Mouse (Mus musculus): ENCODE data around the gene Ttll6. TPM values are rescaled to one million over a fixed set of nuclear protein-coding genes. Genes with fewer than 3 reads are reported as not detected.

The Ttll6 gene
- polyA plus RNA-seq, 1 experiment, result 4.6 TPM

DNA sequence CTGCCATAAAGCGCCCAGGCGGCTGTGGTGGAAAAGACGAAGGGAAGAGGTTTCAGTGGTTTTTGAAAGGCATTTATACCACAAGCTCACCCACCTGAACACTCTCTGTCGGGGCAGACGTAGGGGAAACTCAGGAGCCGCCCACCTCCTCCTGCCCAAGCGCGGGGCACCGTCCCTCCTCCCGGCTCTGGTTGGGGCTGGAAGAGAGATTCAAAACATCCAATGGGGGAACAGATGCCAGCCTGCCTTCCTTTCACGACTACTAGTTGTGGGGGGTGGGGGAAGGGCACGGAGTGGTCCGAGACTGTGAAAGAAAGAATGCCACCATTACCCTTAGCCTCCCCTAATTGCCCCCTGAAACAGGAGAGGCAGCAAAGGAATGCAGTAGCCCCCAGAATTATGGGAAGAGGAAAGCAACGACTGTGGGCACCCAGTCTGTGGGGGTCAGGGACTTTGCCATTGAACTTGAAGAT lies 66.6 kb downstream of the Ttll6 start:
- WGBS, result 4% methylated on average over 14 of the region's 14 CpGs

DNA sequence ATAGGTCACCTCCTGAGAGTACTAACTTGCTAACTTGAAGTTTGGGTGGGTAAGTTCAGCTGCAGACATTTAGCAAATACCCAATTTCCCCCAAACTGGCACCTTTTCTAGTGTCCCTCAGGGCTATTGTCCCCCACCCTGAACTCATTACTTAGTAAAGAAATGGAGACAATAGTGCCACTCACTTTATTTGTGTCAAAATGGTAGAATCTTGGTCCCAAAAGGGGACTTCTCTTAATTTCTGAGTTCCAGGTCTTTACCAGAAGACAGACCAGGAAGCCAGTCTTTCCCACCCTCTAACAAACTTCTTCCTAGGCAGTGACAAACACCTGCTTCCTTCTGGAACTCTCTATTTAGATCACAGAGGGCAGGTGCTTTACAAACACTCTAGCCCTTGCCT lies 68.2 kb downstream of the Ttll6 start:
- TF ChIP-seq POLR2A (IDR thresholded peaks at IDR 0.05; ENCODE audit: borderline replicate concordance, extremely low read depth, low read depth, low read length) (no peak), CTCF (IDR thresholded peaks at IDR 0.05; ENCODE audit: insufficient read depth, low read length) (no peak)
- Histone ChIP-seq H3K4me3 (replicated peaks; ENCODE audit: extremely low read depth, low read depth, low read length) (no peak overlapping the region), H3K4me1 (ENCODE audit: control insufficient read depth, insufficient read depth, low read length) (peaks cover 6% of the 10 kb centered on the region; the same call in 1 of the 2 replicates)
- DNase-seq, result no peak

More for the DNA sequence above, 66.6 kb downstream of the Ttll6 start:
- Histone ChIP-seq H3K4me1 (ENCODE audit: control insufficient read depth, insufficient read depth, low read length) (peaks cover 3% of the 10 kb centered on the region; the same call in 1 of the 2 replicates), H3K4me3 (replicated peaks; ENCODE audit: extremely low read depth, low read depth, low read length) (no peak overlapping the region)
- no peak for DNase-seq
- no peak for TF ChIP-seq POLR2A (IDR thresholded peaks at IDR 0.05; ENCODE audit: borderline replicate concordance, extremely low read depth, low read depth, low read length)
- no peak for TF ChIP-seq CTCF (IDR thresholded peaks at IDR 0.05; ENCODE audit: insufficient read depth, low read length)

DNA sequence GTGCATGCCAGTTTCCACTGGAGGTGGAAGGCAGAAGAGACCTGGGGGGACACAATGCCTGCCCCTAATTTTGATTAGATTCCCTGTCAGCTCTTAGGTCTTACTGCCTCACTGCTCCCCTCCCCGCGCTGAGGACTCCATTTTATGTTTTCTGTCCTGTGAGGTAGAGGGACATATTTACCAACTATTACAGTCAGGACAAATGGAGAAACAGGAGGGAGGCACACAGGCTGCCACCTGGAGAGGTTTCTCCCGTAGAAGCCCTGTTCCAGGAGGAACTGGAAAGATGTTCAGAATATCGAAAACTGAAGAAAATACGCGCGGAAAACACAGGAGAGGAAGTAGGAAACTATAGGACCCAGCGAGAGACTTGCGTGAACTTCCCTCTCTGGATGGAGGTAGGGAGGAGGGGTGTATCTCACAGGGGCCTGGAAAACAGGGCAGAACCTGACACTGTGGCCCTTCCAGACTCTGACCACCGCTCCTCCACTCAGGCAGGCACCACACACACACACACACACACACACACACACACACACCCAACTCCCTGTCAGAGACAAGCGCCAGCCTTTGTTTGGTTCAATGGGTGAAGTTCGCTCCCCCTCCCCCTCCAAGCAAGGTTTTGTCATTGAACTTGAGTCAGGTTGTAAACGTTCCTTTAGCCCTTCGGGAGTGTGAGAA lies 69.0 kb downstream of the Ttll6 start:
- 2% methylated on average over 14 of the region's 14 CpGs for WGBS
- H3K4me3 ChIP-seq (replicated peaks; ENCODE audit: extremely low read depth, low read depth, low read length), result no peak overlapping the region
- no peak for DNase-seq
- TF ChIP-seq POLR2A (IDR thresholded peaks at IDR 0.05; ENCODE audit: borderline replicate concordance, extremely low read depth, low read depth, low read length) (no peak), CTCF (IDR thresholded peaks at IDR 0.05; ENCODE audit: insufficient read depth, low read length) (no peak)
- peaks cover 6% of the 10 kb centered on the region; the same call in 1 of the 2 replicates for H3K4me1 ChIP-seq (ENCODE audit: control insufficient read depth, insufficient read depth, low read length)

DNA sequence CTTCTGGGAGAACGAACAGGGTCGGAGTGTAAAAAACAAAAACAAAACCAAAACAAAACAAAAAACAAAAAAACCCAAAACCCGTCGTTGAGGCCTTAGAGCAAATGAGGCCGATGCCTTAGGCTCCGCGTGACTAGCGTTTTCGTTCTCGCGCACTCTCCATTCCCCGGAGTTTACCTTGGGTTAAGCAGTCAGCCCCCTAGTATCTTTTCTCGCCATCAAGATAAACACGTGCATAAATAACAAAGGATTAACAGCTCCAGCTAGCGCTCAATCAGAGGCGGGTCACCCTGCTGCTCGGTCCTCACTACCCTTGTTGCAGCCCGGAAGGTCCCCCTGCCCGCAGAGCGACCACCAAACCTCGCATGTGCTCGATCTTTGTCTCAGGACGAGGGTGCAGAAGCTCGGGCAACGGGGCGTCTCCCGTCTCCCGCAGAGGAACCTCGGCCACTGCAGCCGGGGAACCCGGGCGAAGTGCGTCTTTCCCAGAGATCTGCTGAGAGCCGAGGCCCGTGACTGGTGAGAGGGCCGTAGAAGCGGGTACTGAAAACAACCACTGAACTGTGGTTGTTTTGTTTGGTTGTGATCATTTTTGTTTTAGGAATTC lies 69.7 kb downstream of the Ttll6 start:
- no peak for DNase-seq

DNA sequence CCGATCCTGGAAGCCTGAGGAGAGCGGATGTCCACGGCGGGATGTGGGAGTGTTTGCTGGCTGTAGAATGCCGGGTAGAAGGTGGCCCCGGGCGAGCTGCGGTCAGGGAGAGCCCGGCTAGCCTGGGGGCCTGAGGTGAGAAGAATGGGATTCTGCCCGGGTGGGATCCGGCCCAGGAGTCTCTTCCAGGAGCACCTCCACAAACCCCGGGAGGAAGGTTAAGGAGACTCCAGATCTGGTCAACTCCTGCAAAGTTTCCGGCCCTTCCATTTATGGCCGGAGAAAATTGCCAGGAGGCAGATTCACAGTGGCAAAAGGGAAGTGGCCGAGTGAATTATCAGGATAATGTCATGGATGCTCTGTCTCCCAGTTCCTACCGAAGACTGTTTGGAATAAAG lies 70.2 kb downstream of the Ttll6 start:
- TF ChIP-seq POLR2A (IDR thresholded peaks at IDR 0.05; ENCODE audit: borderline replicate concordance, extremely low read depth, low read depth, low read length), result no peak
- TF ChIP-seq CTCF (IDR thresholded peaks at IDR 0.05; ENCODE audit: insufficient read depth, low read length), result no peak
- WGBS, result 3% methylated on average over 16 of the region's 16 CpGs
- Histone ChIP-seq H3K4me1 (ENCODE audit: control insufficient read depth, insufficient read depth, low read length) (peaks cover 6% of the 10 kb centered on the region; the same call in 1 of the 2 replicates), H3K4me3 (replicated peaks; ENCODE audit: extremely low read depth, low read depth, low read length) (no peak overlapping the region)
- no peak for DNase-seq

More for the DNA sequence above, 69.7 kb downstream of the Ttll6 start:
- Histone ChIP-seq H3K4me3 (replicated peaks; ENCODE audit: extremely low read depth, low read depth, low read length) (no peak overlapping the region), H3K4me1 (ENCODE audit: control insufficient read depth, insufficient read depth, low read length) (peaks cover 6% of the 10 kb centered on the region; the same call in 1 of the 2 replicates)
- WGBS, result 4% methylated on average over 37 of the region's 37 CpGs
- TF ChIP-seq CTCF (IDR thresholded peaks at IDR 0.05; ENCODE audit: insufficient read depth, low read length), result no peak
- no peak for TF ChIP-seq POLR2A (IDR thresholded peaks at IDR 0.05; ENCODE audit: borderline replicate concordance, extremely low read depth, low read depth, low read length)

DNA sequence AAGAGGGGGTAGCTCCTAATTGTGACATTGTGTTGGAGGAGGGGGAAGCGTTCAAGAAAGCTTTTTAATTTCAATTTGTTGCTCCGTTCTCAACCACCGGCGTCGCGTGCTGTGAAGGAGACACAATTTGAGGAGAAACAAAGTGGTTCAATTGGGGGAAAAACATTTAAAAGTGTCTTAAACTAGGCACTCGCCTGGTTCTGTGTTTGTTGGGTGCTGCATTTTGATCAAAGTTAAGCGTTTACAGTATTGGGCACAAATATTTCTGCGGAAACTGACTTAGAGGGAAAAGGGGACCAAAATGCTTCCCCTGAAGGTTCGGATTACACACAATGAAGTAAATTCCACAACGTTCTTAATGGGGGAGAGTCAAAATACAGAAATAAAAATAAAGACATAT lies 70.8 kb downstream of the Ttll6 start:
- no peak for DNase-seq
- 6% methylated on average over 11 of the region's 11 CpGs for WGBS

DNA sequence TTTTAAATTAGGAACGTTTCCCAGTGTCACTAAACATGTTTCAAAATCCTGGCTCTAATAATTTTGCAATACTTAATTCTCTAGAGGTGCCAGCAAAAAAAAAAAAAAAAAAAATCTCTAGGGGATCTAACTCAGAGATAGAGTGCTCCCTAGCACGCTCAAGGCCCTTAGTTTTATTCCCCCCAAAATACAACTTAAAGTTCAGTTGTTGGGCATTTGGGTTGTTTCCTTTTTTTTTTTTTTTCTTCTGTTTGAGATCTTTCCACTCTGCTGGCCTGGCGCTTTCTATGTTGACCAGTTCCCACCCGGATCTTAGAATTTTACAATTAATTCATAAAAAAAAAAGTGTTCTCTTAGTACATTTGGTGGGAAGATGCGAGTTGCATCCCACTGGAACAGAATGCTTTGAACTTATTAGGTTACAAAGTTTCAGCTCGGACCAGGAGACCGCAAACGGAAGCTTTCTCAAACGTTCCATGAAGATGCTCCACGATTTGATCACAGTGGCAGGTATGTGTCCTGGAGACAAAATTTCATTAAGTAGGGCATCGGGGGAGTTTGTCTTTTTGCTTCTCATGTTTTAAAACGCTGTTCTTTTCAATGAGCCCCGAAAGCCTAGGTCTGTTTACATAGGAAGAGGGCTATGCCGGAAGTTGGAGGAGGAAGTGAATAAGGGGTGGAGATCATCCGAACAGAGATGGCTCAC lies 72.0 kb downstream of the Ttll6 start:
- DNase-seq, result no peak
- Histone ChIP-seq H3K4me3 (replicated peaks; ENCODE audit: extremely low read depth, low read depth, low read length) (no peak overlapping the region), H3K4me1 (ENCODE audit: control insufficient read depth, insufficient read depth, low read length) (peaks cover 6% of the 10 kb centered on the region; the same call in 1 of the 2 replicates)
- WGBS, result 5% methylated on average over 15 of the region's 15 CpGs
- TF ChIP-seq POLR2A (IDR thresholded peaks at IDR 0.05; ENCODE audit: borderline replicate concordance, extremely low read depth, low read depth, low read length) (no peak), CTCF (IDR thresholded peaks at IDR 0.05; ENCODE audit: insufficient read depth, low read length) (no peak)

More for the DNA sequence above, 70.8 kb downstream of the Ttll6 start:
- Histone ChIP-seq H3K4me1 (ENCODE audit: control insufficient read depth, insufficient read depth, low read length) (peaks cover 6% of the 10 kb centered on the region; the same call in 1 of the 2 replicates), H3K4me3 (replicated peaks; ENCODE audit: extremely low read depth, low read depth, low read length) (no peak overlapping the region)
- TF ChIP-seq CTCF (IDR thresholded peaks at IDR 0.05; ENCODE audit: insufficient read depth, low read length), result no peak
- TF ChIP-seq POLR2A (IDR thresholded peaks at IDR 0.05; ENCODE audit: borderline replicate concordance, extremely low read depth, low read depth, low read length), result no peak

Other genes starting within 250 kb of the Ttll6 start
- gene B4galnt2, start 218.9 kb upstream of the Ttll6 start, polyA plus RNA-seq (2012; rRNA removed), result 0.42 TPM in 1 of 2 replicates, not detected in the other
- 1.4 and 1.6 TPM in 2 replicates for gene Igf2bp1, start 127.8 kb upstream of the Ttll6 start, polyA plus RNA-seq (2012; rRNA removed)
- gene Gip, start 109.2 kb upstream of the Ttll6 start, polyA plus RNA-seq (2012; rRNA removed), result not detected in 2 replicates
- gene Snf8, start 98.9 kb upstream of the Ttll6 start, polyA plus RNA-seq (2012; rRNA removed), result 18.1 and 24.1 TPM in 2 replicates
- gene Ube2z, start 68.4 kb upstream of the Ttll6 start, polyA plus RNA-seq (2012; rRNA removed), result 31.1 and 38.1 TPM in 2 replicates
- 235 and 352 TPM in 2 replicates for gene Atp5g1, start 58.1 kb upstream of the Ttll6 start, polyA plus RNA-seq (2012; rRNA removed)
- gene Calcoco2, start 21.8 kb upstream of the Ttll6 start, polyA plus RNA-seq (2012; rRNA removed), result 0.08 and 0.11 TPM in 2 replicates
- gene Hoxb13, start 60.5 kb downstream of the Ttll6 start, polyA plus RNA-seq (2012; rRNA removed), result 1.4 TPM in 1 of 2 replicates, not detected in the other
- gene Hoxb9, start 137.7 kb downstream of the Ttll6 start, polyA plus RNA-seq (2012; rRNA removed), result 0.14 TPM in 1 of 2 replicates, not detected in the other
- gene Hoxb8, start 148.1 kb downstream of the Ttll6 start, polyA plus RNA-seq (2012; rRNA removed), result 0.18 and 0.44 TPM in 2 replicates
- gene Hoxb7, start 152.8 kb downstream of the Ttll6 start, polyA plus RNA-seq (2012; rRNA removed), result 0.52 and 1.1 TPM in 2 replicates
- gene Hoxb6, start 158.7 kb downstream of the Ttll6 start, polyA plus RNA-seq (2012; rRNA removed), result 8.1 and 8.2 TPM in 2 replicates
- gene Hoxb5, start 169.6 kb downstream of the Ttll6 start, polyA plus RNA-seq (2012; rRNA removed), result 12.1 and 15.6 TPM in 2 replicates
- 9.9 and 12.5 TPM in 2 replicates for gene Hoxb4, start 184.5 kb downstream of the Ttll6 start, polyA plus RNA-seq (2012; rRNA removed)
- gene Hoxb3, start 189.5 kb downstream of the Ttll6 start, polyA plus RNA-seq (2012; rRNA removed), result 11.0 and 13.2 TPM in 2 replicates
- 19.7 and 24.7 TPM in 2 replicates for gene Hoxb2, start 216.7 kb downstream of the Ttll6 start, polyA plus RNA-seq (2012; rRNA removed)
- gene Hoxb1, start 232.0 kb downstream of the Ttll6 start, polyA plus RNA-seq (2012; rRNA removed), result not detected in 2 replicates